Mouse (Mus musculus) thymus, adult 2 months (tissue): ENCODE data around the gene Cad. TPM values are rescaled to one million over a fixed set of nuclear protein-coding genes. Genes with fewer than 3 reads are reported as not detected.

ENCODE experiments used
- DNase-seq: peaks from one replicate; pipeline ENCODE4 v3.0.0; 2021
- H3K27ac ChIP-seq: fragments of 200-500 bp; 2 replicates; pipeline ENCODE4 v1.5.1; 2012; ENCODE audit warnings: low read length, control low read depth; ENCODE audit not compliant: control insufficient read depth, insufficient read depth
- H3K27me3 ChIP-seq: fragments of 200-500 bp; 2 replicates; pipeline ENCODE4 v1.6.1; 2012; ENCODE audit warnings: mild to moderate bottlenecking, low read length, moderate library complexity, mixed read lengths; ENCODE audit not compliant: control insufficient read depth, insufficient read depth
- H3K36me3 ChIP-seq: fragments of 200-500 bp; 2 replicates; pipeline ENCODE4 v1.6.1; 2012; ENCODE audit warnings: mild to moderate bottlenecking, low read length, moderate library complexity; ENCODE audit not compliant: control insufficient read depth, insufficient read depth
- H3K4me1 ChIP-seq: fragments of 200-500 bp; replicated peaks from 2 replicates; pipeline ENCODE4 v1.6.1; 2012; ENCODE audit warnings: low read length; ENCODE audit not compliant: control insufficient read depth, insufficient read depth
- H3K4me3 ChIP-seq: fragments of 200-500 bp; 2 replicates; pipeline ENCODE4 v1.5.1; 2012; ENCODE audit warnings: mild to moderate bottlenecking, low read length, control low read depth, moderate library complexity; ENCODE audit not compliant: control insufficient read depth, insufficient read depth
- CTCF ChIP-seq: fragments of 200-500 bp; IDR thresholded peaks from 2 replicates; pipeline ENCODE4 v1.5.1; 2012; ENCODE audit warnings: mild to moderate bottlenecking, control low read depth, low read length, moderate library complexity, borderline replicate concordance; ENCODE audit not compliant: control insufficient read depth, poor library complexity, insufficient read depth; ENCODE audit errors: extremely low read depth
- POLR2A ChIP-seq: fragments of 200-500 bp; IDR thresholded peaks from 2 replicates; pipeline ENCODE4 v1.6.1; 2012; ENCODE audit warnings: mild to moderate bottlenecking, low read length, control low read depth, moderate library complexity; ENCODE audit not compliant: control insufficient read depth, poor library complexity, insufficient read depth; ENCODE audit errors: extremely low read depth
- WGBS: fragments of 180-500 bp; shearing (Covaris S2); methylation state at CpG from one replicate; pipeline ENCODE4 v1.1.7; 2018; 5-methylcytosine and 5-hydroxymethylcytosine counted together
- polyA plus RNA-seq: library from polyadenylated mRNA; depleted of rRNA; stranded (reverse); fragments of >200 nt; gene quantifications from 2 replicates; pipeline ENCODE4 v1.2.3, GENCODE M21; 2012

The Cad gene
- polyA plus RNA-seq, 1 experiment = 59.8 TPM

GRCm38 (mm10) chr5:31071059-31071458, 16.5 kb downstream of the Cad start:
- peaks cover 11% of the 10 kb centered on the region for H3K36me3 ChIP-seq
- TF ChIP-seq POLR2A = no peak
- TF ChIP-seq CTCF = no peak
- no peak for DNase-seq
- H3K4me1 ChIP-seq = no peaks in the 10 kb centered on the region
- no peak overlapping the region for H3K27ac ChIP-seq
- no peak overlapping the region for H3K4me3 ChIP-seq
- no peaks in the 10 kb centered on the region for H3K27me3 ChIP-seq
- WGBS = 92% methylated on average over 2 of the region's 2 CpGs

GRCm38 (mm10) chr5:31071821-31072220, 17.2 kb downstream of the Cad start:
- Histone ChIP-seq H3K36me3 (peaks cover 10% of the 10 kb centered on the region), H3K4me1 (no peaks in the 10 kb centered on the region), H3K27ac (no peak overlapping the region), H3K27me3 (no peaks in the 10 kb centered on the region), H3K4me3 (no peak overlapping the region)
- DNase-seq = no peak
- TF ChIP-seq CTCF = no peak
- TF ChIP-seq POLR2A = no peak
- 96% methylated on average over 11 of the region's 11 CpGs for WGBS

GRCm38 (mm10) chr5:31073176-31073575, 18.6 kb downstream of the Cad start:
- Histone ChIP-seq H3K4me1 (no peaks in the 10 kb centered on the region), H3K36me3 (peaks cover 4% of the 10 kb centered on the region; the same call in 1 of the 2 replicates), H3K4me3 (no peak overlapping the region), H3K27me3 (no peaks in the 10 kb centered on the region), H3K27ac (no peak overlapping the region)
- WGBS = 97% methylated on average over 12 of the region's 12 CpGs
- DNase-seq = no peak
- TF ChIP-seq CTCF (no peak), POLR2A (no peak)

- WGBS = 96% methylated on average over 13 of the region's 13 CpGs
- no peak overlapping the region for H3K27ac ChIP-seq
- TF ChIP-seq POLR2A (no peak), CTCF (no peak)
- H3K4me3 ChIP-seq = no peak overlapping the region
- H3K27me3 ChIP-seq = no peaks in the 10 kb centered on the region
- DNase-seq = no peak
- H3K36me3 ChIP-seq = no peaks in the 10 kb centered on the region; the same call in 1 of the 2 replicates
- H3K4me1 ChIP-seq = no peaks in the 10 kb centered on the region
Observed at GRCm38 (mm10) chr5:31076346-31076745, 21.8 kb downstream of the Cad start.

- Histone ChIP-seq H3K36me3 (no peaks in the 10 kb centered on the region; the same call in 1 of the 2 replicates), H3K4me3 (no peak overlapping the region), H3K27ac (no peak overlapping the region), H3K4me1 (no peaks in the 10 kb centered on the region), H3K27me3 (no peaks in the 10 kb centered on the region; the same call in 1 of the 2 replicates)
- 95% methylated on average over 13 of the region's 13 CpGs for WGBS
- DNase-seq = no peak
- no peak for TF ChIP-seq CTCF
- TF ChIP-seq POLR2A = no peak
Observed at GRCm38 (mm10) chr5:31080059-31080794, 25.6 kb downstream of the Cad start.

- DNase-seq = no peak
- no peaks in the 10 kb centered on the region; the same call in 1 of the 2 replicates for H3K27me3 ChIP-seq
- 88% methylated on average over 3 of the region's 3 CpGs for WGBS
- H3K4me1 ChIP-seq = no peaks in the 10 kb centered on the region
- H3K27ac ChIP-seq = no peak overlapping the region
- no peak for TF ChIP-seq POLR2A
- TF ChIP-seq CTCF = no peak
- H3K36me3 ChIP-seq = no peaks in the 10 kb centered on the region; the same call in 1 of the 2 replicates
- H3K4me3 ChIP-seq = no peak overlapping the region
Observed at GRCm38 (mm10) chr5:31080795-31081164, 26.2 kb downstream of the Cad start.
